Mouse (Mus musculus): ENCODE results near the gene Ank2.

- TF ChIP-seq EP300 (IDR thresholded peaks at IDR 0.05; ENCODE audit: low read depth) (peak; percentile 79), CTCF (IDR thresholded peaks at IDR 0.05; ENCODE audit: low read depth) (no peak)
These were observed 29.9 kb downstream of the Ank2 start for GRCm38 (mm10) chr3:127469164-127469752.

Data from liver, postnatal 0 days (tissue).